In genomic region chr6:43633308-43633963, GRCm38 (mm10) we compare ENCODE assay signal across 15 mouse cellular contexts.
"Had no signal": no experiment of that assay in that cellular context is flagged by ENCODE, and none has a peak within 500 bp of the region (broad histone marks: within the 10 kb centered on the region; RNA-seq: fewer than 3 reads in every experiment).

No protein-coding gene starts in this region.

- H3K4me3 ChIP-seq: intestine, embryonic 15.5 days; kidney, embryonic 15.5 days; left cerebral cortex, adult 2 months; limb, embryonic 15.5 days; liver, embryonic 12.5 days; midbrain, embryonic 13.5 days; neural tube, embryonic 12.5 days had no signal

- H3K27ac ChIP-seq: intestine, embryonic 15.5 days; kidney, embryonic 15.5 days; left cerebral cortex, adult 2 months; limb, embryonic 15.5 days; liver, embryonic 12.5 days; midbrain, embryonic 13.5 days; neural tube, embryonic 12.5 days had no signal

- H3K36me3 ChIP-seq: intestine, embryonic 15.5 days; kidney, embryonic 15.5 days; limb, embryonic 15.5 days; liver, embryonic 12.5 days; midbrain, embryonic 13.5 days; neural tube, embryonic 12.5 days had no signal

- H3K4me1 ChIP-seq: intestine, embryonic 15.5 days; kidney, embryonic 15.5 days; limb, embryonic 15.5 days; liver, embryonic 12.5 days; midbrain, embryonic 13.5 days; neural tube, embryonic 12.5 days had no signal

- H3K27me3 ChIP-seq: intestine, embryonic 15.5 days; kidney, embryonic 15.5 days; limb, embryonic 15.5 days; liver, embryonic 12.5 days; midbrain, embryonic 13.5 days; neural tube, embryonic 12.5 days had no signal

- ATAC-seq: intestine, embryonic 15.5 days; liver, embryonic 12.5 days; midbrain, embryonic 13.5 days had no signal

- DNase-seq: kidney, adult 18-20 months; kidney, postnatal 14 days; lung, embryonic 14.5 days; lung, postnatal 10 days; lung, postnatal 4 days; right cerebral cortex, postnatal 4 days; spleen, adult 18-20 months; thymus, postnatal 14 days had no signal
